Mouse (Mus musculus) heart, postnatal 0 days (tissue): ENCODE results near the gene Sdad1.

Source experiments
- CTCF ChIP-seq: IDR thresholded peaks from 2 replicates; pipeline ENCODE4 v1.5.1; 2016; ENCODE audit warnings: antibody characterized with exemption, control low read depth, low read depth
- EP300 ChIP-seq: IDR thresholded peaks from 2 replicates; pipeline ENCODE4 v1.6.1; 2016; ENCODE audit warnings: antibody characterized with exemption, low read depth

- no peak for TF ChIP-seq CTCF
- no peak for TF ChIP-seq EP300
Measured at GRCm38 (mm10) chr5:92240769-92241168, 69.5 kb downstream of the Sdad1 start.
